Mouse (Mus musculus) adrenal gland, postnatal 25 days (tissue): Measurements from ENCODE around the gene Lrrc4c. TPM values are rescaled to one million over a fixed set of nuclear protein-coding genes. Genes with fewer than 3 reads are reported as not detected.
A peak's percentile ranks its signal among the peaks of the same experiment; 100 is the strongest.

Source experiments
- DNase-seq: peaks from one replicate; pipeline ENCODE4 v3.0.0; 2021; ENCODE audit warnings: mixed read lengths
- total RNA-seq: library from RNA; stranded (reverse); gene quantifications from 2 replicates; pipeline ENCODE4 v1.2.3, GENCODE M21; 2021

The Lrrc4c gene
- total RNA-seq, 1 experiment from 2014 or later: 3.8 TPM

DNA sequence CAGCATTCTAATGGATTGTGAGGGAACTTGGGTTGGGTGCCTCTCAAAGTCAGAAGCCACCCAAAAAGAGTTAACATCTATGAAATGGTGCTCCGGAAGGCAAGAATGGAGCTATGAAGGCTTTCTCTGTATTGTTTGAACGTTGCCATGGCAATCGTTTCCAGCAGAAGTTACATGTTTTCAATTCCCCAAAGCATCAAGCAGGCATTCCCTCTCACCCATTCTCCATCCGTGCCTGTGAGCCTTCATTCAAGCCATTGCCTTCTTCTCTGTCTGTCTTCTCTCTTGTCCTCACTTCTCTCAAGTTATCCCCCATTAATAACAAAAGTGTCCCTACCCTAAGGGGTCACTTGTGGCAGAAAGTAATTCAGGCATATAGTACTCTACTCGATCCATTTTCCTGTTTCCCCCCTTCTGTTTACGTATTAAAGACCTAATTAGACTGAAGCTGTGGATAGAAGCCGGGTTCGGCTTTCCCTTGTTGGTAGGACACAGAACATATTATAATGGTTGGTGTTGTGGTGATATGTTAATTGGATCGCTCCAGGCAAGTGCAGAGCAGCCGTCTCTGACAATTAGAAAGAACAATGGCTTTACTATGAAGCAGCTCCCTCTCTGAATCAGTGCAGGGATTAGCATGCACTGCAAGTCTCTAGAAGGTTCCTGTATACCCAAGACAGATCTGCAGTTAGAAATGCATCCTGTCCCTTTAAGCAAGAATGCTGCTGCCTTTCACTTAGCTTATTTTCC is 1160.4 kb downstream of the Lrrc4c start:
- DNase-seq: no peak

DNA sequence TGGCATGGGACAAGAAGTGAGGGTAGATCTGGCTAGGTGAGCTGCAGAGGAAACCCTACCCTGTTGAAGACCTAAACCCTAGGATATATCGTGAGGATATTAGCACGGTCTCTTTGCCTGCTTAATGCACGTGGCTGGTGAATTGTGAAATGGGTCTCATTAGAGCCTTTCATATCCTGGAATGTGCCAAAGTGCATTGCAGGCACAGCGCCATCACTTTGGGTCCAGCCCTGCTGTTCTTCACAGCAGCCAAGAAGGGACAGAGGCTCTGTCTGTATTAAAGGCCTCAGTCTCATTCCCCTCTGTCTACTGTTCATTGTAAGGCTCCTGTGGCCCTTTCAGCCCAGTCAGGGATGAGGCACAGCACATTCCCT is 1160.9 kb downstream of the Lrrc4c start:
- DNase-seq: peak; percentile 12

DNA sequence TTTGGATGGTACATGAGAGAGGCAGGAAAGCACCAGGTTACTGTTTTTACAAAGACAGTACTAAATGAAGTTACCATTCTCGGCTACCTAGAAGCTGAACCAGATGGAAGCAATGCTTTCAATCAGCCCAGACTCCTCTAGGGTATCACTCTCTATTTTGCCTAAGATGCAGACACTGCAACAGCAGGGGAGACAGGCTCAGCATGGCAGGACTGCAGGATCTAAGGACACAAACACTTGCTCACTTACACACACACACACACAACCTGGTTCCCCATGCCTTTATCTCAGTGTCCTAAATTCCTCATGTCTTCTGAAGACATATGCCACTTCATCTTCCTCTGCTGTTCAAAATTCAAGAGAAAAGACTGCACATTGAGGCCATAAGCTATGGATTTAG is 1167.0 kb downstream of the Lrrc4c start:
- no peak for DNase-seq

DNA sequence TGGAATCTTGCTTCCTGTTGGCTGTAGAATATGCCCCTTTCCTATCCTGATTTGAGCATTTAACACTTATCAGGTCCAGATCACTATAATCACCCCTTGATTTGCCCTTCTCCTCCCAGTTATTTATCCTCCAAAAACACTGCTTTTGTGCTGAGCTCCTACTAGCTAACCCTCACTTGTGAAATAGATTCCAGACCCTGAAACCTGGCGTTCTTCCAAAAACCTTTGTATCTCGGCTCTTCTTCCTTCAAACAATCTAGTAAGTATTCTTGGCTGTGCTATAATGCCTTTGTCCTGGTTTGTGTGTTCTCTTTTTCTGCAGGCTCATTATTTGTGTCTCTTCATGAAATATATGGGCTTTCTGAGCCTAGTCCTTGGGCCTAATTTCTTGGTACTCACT is 1167.6 kb downstream of the Lrrc4c start:
- DNase-seq: no peak

DNA sequence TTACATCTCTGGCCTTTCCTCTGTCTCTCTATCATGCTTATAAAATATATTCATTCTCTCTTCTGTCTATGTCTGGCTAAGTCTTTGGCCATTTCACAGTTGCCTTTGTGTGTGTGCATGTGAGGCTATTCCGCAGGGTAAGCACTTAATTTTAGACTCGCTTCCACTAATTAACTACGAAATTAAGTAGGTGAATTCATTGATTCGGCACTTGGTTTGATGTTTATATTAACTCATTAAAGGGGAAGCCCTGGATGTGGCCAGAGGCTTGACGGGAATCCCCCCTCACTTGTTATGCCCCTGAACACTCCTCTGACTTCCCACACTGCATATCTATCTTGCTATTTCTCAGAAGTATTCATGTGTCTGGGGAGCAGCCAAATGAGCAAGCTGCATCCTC is 1169.6 kb downstream of the Lrrc4c start:
- DNase-seq: no peak

DNA sequence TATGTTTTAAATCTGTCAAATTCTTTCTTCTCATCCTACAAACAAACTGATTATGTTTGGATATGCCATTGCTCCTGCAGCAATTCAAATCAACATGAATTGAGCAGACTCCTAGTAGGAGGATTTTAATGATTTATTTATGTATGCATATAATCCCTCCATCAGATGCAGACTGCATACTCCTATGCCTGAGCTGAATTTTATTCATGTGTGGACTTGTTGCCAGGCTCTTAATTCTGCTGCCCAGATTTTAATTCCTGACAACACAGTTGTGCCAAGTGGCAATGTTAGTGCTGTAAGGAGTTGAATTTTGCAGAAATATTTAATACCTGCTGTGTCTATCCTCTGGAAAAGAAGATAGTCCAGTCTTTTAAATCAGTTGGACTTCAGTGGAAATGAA is 1179.1 kb downstream of the Lrrc4c start:
- DNase-seq: no peak

DNA sequence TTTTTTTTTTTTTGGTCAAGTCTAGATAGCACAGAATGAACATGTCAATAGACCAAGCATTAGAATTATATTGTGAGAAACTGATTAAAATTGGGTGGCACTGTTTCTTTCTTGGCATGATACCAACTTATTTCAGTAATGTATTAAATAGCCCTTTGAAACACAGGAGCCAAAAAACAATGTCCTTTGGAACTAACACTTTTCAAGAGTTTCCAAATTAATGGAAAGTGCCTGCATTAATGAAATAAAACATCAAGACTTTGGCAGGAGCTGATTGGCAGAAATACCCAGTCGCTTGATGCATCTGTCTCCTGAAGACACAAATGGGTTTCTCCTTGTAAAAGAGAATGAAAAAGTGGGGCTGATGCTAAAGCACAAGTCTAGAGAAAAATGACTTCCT is 1184.5 kb downstream of the Lrrc4c start:
- no peak for DNase-seq

DNA sequence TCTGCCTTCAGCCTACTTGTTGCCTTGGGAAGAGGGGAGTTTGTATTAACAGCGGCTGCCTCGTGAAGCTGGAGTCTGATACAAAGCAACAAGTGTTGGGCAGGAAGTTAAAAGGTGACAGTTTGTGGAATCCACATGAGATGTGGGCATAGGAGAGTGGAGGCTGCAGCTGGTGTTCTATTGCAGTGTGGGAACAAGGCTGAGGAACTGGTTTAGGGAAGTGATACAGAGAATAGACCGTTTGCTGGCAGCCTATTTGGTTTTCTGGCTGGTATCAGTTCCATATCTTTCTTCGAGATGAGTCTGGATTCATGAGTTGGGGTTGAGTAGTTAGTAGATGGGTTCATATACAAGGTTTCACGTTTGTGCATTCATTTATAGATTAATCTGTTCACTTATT is 1186.9 kb downstream of the Lrrc4c start:
- DNase-seq: no peak

DNA sequence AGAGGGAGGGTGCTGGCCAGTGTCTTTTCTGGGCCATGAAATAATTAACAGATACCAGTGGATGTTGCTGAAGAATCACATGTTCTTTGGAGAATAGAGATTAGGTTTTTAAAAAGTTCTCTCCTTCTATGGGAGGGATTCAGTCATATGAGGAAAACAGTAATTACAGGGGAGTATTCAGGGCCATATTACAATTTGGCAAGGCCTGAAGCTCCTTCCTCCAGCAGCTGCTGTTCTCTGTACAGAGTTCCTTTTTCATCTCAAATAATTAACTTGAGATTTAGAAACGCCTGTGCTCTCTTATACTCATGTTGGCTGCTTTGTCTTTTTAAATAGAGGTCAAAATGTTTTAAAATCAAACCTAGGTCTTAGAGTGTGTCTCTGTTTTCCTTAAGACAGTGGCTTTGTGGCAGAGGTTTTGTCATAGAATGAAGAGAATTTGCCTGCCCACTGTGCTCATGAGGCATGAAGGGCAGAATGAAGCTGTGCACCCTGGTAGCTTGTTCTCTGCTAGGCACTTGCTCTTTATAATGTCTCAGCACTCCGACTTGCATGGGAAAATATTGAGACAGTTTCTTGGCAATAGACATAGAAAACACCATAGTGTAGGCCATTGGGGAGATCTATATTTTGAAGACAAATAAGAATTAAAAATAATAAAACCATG is 1206.4 kb downstream of the Lrrc4c start:
- DNase-seq: no peak

DNA sequence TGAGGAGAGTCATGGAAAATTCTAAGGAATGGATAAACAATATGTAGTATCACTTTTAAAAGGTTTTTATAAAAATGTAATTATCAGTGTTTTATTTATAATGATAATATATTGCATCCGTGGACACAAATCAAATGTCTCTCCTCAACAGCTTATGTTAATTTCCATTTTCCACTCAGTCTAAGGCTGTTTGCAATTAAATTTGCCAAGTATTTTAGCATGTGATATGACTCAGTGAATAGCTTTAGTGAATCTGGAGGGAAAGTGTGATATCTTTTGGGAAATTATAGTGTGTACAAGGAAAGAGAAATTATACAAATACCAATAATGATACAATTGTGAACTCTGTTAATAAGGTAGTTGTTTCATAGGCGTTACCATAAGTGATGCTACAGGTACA is 1207.1 kb downstream of the Lrrc4c start:
- DNase-seq: no peak

DNA sequence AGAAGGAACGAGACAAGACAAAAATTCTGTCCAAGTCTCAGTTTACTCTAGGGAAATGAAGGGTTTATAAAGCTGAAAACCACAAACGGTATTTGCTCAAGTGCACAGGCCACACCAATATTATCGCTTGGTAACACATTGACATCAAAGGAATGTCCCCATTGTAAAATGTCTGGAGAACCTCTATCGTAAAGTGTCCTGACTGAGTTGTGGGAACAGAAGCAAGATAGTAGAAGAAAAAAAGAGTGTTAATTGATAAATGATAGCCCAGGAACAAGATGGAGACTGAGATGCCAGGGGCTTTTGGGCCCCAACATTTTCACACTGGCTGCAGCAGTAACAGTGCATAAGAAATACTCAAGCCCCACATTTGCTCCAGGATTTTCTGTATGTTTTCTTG is 1212.7 kb downstream of the Lrrc4c start:
- no peak for DNase-seq

DNA sequence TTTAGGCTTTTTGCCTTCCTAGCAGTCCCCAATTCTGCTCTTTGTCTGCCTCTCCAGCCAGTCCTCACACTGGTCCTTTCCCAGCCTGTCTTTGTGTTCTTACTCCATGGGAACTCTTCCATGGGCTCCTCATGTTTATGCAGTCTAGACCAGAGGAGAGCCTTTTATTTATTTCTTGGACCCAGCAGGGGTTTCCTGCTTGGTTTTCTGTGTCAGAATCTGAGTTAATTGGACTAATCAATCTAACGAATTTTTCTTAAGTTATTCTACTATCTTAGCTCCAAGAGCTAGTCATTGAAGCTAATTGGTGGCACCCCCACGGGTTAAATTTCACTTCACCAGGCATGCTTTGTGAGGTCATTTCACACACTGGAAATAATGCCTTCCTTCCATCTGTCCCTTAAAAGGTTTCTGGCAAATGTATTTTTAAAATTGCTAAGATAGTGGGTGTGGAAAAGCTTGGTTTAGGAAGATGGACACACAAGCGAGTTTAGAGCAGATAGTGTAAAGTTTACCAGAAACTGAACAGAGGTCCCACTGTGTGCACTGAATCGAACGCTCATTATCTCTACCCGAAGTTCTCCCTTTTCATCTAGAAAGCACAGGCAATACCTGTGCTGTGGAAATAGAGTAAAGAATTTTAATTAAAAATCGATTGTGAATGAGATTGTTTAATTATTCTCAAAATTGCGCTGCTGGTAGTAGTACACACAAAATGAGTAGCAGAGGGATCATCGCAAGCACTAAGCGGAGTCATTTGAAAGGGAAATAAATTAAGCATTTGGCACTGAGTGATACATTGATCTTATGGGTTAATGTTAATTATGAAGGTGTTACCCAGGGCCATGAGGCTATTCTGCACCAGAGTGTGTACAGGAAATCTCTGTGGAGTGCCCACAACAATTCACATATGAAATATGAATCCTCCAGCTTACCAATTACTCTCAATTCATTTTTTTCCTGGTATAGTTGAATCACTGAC is 1226.0 kb downstream of the Lrrc4c start:
- DNase-seq: no peak

DNA sequence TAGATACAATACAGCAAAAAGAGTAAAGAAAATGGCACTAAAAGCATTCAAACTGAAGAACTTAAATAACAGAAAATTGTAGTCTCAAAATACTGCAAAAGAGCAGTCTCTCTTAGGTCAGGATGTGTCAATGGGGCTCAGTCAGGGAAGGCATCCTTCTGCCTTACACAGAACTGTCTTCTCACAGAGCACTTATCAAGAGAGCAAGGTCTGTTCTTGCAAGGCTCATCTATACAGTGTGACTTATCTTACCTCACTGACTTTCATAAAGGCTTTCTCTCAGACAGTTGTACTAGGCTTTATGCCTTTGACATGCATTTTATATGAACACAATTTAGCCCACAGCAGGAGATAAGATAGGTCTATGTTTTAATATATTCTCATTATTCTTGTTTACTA is 1226.7 kb downstream of the Lrrc4c start:
- no peak for DNase-seq

DNA sequence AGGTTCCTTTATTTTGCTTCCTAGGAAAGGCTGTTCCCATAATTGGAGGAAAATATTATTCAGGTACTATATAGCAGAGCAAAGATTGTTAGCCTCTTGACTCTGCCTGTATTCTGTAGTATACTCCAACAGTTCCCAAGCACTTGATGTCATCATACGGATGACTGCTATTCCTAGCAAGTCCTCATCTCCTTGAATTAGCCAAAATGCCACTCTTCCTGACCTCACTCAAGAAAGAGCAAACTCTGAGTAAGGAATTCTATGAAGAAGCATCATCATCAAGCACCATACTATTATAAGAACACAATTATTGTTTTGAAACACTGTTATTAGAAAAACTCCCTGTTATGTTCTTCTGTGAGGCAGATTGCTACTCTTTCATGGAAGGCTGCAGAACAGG is 1228.0 kb downstream of the Lrrc4c start:
- DNase-seq: no peak

DNA sequence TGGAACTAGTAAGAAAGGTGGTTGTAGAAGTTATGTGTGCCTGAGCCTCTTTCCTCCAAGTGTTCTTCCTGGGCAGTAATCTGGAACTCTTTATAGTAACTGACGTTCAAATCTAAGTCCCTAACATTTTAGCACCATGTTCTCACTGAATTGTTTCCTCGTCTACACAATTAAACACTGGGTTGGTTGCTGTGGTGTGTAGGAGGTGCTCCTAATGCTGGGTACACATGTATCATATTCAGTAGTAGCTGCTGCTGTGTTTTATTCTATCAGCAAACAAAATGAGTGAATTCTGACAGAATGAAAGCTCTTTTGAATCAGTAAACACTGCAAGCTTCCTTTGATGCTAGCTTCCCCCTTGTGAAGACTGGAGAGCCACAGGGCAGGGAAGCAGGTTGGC is 1246.5 kb downstream of the Lrrc4c start:
- no peak for DNase-seq

DNA sequence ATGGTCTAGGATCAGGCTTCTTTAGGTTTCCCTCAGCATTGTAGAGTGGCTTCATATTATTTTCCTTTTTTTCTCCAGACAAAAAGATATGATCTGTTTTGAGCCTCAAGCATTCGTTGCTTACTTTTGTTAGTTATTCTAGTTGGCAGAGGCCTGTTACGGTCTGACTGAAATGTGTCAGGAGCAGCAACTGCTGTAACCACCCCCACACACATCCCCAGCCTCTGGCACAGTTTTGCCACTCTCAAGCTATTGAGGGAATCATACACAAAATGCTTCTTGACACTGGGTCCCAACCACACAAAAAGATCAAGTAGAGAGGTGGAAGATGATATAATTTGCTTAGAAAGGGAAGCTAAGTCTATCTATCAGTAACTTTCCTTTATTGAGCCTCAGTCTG is 1251.0 kb downstream of the Lrrc4c start:
- DNase-seq: no peak

DNA sequence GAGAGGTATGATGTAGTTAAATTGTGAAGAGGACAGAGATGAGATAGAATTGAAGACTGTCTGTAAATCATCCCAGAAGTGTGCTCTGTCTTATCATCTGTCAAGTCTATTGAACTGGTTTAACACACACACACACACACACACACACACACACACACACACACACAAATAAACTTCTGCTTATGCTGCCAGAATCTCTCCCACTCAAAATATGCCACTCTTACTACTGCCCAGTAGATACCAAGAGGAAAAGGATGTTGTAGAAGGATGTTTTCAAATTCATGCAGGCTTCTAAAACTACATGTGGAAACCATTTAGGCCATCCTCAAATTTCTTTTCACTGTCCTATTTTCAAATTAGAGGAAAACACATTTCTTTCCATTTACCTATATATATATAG is 1257.0 kb downstream of the Lrrc4c start:
- DNase-seq: no peak

DNA sequence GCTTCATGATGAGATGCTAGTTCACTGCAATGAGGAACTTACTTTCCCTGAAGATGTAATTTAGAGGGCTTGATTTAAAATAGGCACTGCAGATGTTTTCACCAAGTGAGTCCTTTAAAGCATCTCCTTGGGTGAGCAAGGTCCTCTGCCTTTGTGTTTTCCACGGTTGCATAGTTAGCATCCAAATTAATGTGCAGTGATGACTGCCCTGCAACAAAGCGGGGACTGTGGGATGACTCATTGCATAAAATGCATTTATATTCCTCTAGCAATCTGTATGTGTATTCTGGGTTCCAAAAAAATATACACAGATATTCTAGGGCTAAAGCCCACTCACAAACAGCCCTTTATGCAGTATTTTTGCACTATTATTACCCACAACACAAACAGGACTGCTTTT is 1263.2 kb downstream of the Lrrc4c start:
- no peak for DNase-seq

DNA sequence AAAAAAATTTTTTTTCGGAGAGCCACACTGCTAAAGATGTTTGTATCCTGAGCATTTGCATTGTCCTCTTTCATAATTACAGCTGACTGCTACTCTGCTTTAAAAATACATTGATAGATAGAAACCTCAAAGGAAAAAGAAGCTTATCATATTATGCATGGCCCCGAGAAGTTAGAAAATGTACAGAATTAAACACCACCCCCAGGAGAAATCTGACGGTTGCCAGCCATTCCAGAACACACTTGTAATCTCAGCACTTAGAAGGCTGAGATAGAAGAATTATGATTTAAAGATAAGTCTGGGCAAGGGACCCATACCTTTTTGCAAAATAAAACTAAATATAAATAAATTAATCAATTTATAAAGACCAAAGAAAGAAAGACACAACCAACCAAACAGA is 1268.4 kb downstream of the Lrrc4c start:
- no peak for DNase-seq

DNA sequence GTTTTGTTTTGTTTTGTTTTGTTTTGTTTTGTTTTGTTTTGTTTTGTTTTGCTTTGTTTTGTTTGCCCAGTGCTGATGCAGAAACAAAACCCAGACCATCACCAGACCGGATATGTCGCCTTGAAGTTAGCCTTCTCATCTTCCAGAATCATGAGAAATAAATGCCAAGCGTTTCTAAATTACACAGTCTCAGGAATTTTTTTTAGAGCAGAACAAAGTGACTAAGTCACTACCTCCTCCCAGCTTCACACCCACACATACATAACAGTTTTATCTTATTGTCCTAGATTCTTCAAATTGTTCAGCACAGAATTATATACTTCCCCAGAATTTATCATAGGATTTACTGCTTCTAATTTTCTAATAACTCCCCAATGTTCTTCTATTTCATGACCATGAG is 1272.6 kb downstream of the Lrrc4c start:
- no peak for DNase-seq

DNA sequence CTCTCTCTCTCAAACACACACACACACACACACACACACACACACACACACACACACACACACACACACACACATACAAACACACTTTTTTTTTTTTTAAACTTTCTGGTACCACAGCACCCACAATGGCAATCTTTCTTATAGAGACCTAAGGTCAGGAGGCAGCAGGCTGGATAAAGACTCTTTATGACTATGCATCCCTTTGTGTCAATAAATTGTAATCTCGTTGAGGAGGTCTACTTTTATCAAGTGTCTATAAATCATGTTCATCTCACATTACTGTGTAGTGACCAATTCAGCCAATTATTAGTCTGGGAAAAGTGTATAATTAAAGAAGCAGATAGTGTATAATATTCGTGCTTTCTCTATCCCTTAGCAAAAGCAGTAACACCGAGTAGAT is 1286.2 kb downstream of the Lrrc4c start:
- DNase-seq: no peak

DNA sequence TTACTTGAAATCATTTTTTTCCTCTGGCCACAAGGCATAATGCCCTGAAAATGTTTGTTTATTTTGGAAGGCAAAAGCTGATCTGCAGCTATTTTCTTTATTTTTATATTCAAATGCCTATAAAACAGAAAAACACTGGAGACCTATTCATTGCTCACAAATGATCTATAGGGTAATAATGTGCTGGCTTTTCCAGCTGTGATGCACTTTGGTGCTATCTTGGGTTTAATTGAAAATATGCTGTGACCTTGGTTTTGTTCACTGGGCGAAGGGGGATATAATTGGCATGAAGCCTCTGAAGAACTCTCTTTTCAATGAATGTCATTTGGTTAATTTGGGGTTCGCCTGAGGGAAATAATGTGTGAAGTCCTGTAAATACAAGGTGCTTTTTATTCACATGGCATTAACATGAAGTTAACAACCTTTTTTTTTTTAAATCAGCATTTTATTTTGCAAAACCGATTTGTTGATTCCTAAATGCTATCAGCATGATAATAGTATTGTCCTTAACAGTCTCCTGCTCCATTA is 1286.8 kb downstream of the Lrrc4c start:
- no peak for DNase-seq

DNA sequence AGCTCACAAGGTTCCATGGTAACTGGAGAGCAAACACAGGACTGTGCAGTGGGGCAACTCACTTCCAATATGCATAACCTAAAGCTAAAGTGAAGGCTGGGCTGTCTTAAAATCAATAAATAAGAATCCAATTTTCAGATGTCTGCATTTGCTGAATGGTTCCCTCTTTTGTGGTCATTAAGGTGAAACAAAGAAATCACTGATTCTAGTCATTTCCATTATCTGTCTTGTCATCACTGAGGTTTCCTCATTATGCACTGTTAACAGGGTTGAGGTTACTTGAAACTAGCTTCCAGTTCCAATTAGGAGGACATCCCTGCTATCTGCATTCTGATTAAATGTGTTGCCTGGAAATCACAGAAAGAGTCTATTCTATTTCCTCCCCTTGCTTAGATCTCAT is 1291.5 kb downstream of the Lrrc4c start:
- no peak for DNase-seq
